Mouse (Mus musculus): Measurements from ENCODE around the gene Ddx21. TPM values are rescaled to one million over a fixed set of nuclear protein-coding genes. Genes with fewer than 3 reads are reported as not detected.

The Ddx21 gene
- total and polyA plus RNA-seq, 3 experiments = 114 to 327 (median 145) TPM

DNA sequence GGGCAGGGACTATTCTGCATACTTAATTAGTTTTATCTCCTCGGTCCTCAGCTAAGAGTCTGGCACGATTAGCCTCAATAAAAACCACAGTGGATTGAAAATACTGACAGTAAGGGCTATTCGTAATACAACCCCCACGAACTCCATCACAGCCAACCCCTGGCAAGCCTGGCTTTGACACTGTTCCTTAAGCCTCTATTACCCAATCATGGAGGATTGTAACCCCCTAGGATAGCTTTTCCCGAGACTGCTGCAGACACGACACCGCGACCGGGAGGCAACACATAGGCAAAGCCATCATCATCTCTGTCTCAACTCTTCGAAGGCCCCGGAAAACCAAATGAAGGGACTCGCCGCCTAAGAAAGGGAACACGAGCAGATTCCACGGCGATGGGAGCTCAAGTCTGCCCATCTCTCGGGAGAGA, 48.3 kb upstream of the Ddx21 start:
- H3K9ac ChIP-seq (ENCODE audit: insufficient read depth, low read depth) = peak overlapping the region; percentile 75
- peak; percentile 25 for DNase-seq (ENCODE audit: extremely low read depth)

DNA sequence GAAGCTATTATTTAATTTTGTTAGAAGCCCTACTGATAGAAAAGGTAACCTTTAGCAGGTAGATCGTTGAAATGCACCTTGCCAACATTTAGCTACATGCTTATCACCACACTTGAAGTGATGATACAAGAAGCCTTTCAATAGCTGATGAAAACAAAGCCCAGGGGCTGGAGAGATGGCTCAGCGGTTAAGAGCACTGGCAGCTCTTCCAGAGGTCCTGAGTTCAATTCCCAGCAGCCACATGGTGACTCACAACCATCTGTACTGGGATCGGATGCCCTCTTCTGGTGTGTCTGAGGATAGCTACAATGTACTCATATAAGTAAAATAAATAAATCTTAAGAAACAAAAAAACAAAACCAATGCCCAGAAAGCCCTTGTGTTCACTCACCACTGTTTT, 2.1 kb upstream of the Ddx21 start:
- dilution Hi-C loops (cut with MboI; ENCODE audit: extremely low pct_ligation_motif_present, extremely low pct_unique_long_range_greater_than_20kb, low sequenced_read_pairs) = no loop called here
- Histone ChIP-seq H3K79me2 (replicated peaks; ENCODE audit: control insufficient read depth, extremely low read depth, insufficient read depth, poor library complexity, severe bottlenecking) (peaks cover 27% of the 10 kb centered on the region), H3K4me3 (replicated peaks in 1 of 3; ENCODE audit: low read depth in 2 of 3, low read length in 2 of 3, poor library complexity in 1 of 3) (peak overlapping the region in 2 of 3 experiments; percentile 77 to 95), H3K27me3 (replicated peaks) (no peaks in the 10 kb centered on the region), H3K4me1 (ENCODE audit: control insufficient read depth in 1 of 2, insufficient read depth in 2 of 2) (peaks cover 3 to 10% of the 10 kb centered on the region in 2 experiments; a peak in 3 of 4 replicates), H3K36me3 (replicated peaks in 1 of 2; ENCODE audit: control insufficient read depth in 1 of 2, insufficient read depth in 1 of 2, low read length in 1 of 2) (peaks cover 2 to 4% of the 10 kb centered on the region in 2 experiments), H3K27ac (ENCODE audit: insufficient read depth, low read depth) (no peak overlapping the region), H3K9me3 (replicated peaks; ENCODE audit: low read length) (no peaks in the 10 kb centered on the region), H3K4me2 (ENCODE audit: insufficient read depth, low read depth, poor library complexity, severe bottlenecking) (peak overlapping the region; percentile 95; the same call in 1 of the 2 replicates), H3K9ac (ENCODE audit: insufficient read depth, low read depth) (no peak overlapping the region)
- no peak for DNase-seq (ENCODE audit: extremely low read depth)
- in situ Hi-C loops (cut with MboI; ENCODE audit: low pct_ligation_motif_present, low pct_unique_long_range_greater_than_20kb, low sequenced_read_pairs) = no loop called here
- TF ChIP-seq CTCF (conservative IDR thresholded peaks at IDR 0.05 in 1 of 2, IDR thresholded peaks at IDR 0.05 in 1 of 2; ENCODE audit: low read depth in 2 of 2, low read length in 2 of 2) (peak in 1 of 2 experiments; percentile 27; a peak in 1 of 4 replicates), JUN (IDR thresholded peaks at IDR 0.05; ENCODE audit: insufficient read depth, low read depth, low read length) (no peak)

More for the DNA sequence above, 48.3 kb upstream of the Ddx21 start:
- in situ Hi-C loops (cut with MboI; ENCODE audit: low pct_ligation_motif_present, low pct_unique_long_range_greater_than_20kb, low sequenced_read_pairs) = no loop called here
- Histone ChIP-seq H3K36me3 (replicated peaks in 1 of 2; ENCODE audit: control insufficient read depth in 1 of 2, insufficient read depth in 1 of 2, low read length in 1 of 2) (peaks cover 7 to 25% of the 10 kb centered on the region in 2 experiments), H3K27ac (ENCODE audit: insufficient read depth, low read depth) (peak overlapping the region; percentile 51), H3K4me1 (ENCODE audit: control insufficient read depth in 1 of 2, insufficient read depth in 2 of 2) (peaks cover 8 to 17% of the 10 kb centered on the region in 2 experiments), H3K27me3 (replicated peaks) (peaks cover 2% of the 10 kb centered on the region), H3K4me2 (ENCODE audit: insufficient read depth, low read depth, poor library complexity, severe bottlenecking) (peak overlapping the region; percentile 99), H3K79me2 (replicated peaks; ENCODE audit: control insufficient read depth, extremely low read depth, insufficient read depth, poor library complexity, severe bottlenecking) (peaks cover 41% of the 10 kb centered on the region), H3K9me3 (replicated peaks; ENCODE audit: low read length) (no peaks in the 10 kb centered on the region), H3K4me3 (replicated peaks in 1 of 3; ENCODE audit: low read depth in 2 of 3, low read length in 2 of 3, poor library complexity in 1 of 3) (peak overlapping the region; percentile 83 to 97 (median 96))
- TF ChIP-seq CHD2 (IDR thresholded peaks at IDR 0.05; ENCODE audit: low read length) = 0 out of 2 replicates have a peak, but pooled peaks have one; percentile 14
- no peak for TF ChIP-seq RAD21 (IDR thresholded peaks at IDR 0.05; ENCODE audit: low read depth, low read length)
- dilution Hi-C loops (cut with MboI; ENCODE audit: extremely low pct_ligation_motif_present, extremely low pct_unique_long_range_greater_than_20kb, low sequenced_read_pairs) = no loop called here

DNA sequence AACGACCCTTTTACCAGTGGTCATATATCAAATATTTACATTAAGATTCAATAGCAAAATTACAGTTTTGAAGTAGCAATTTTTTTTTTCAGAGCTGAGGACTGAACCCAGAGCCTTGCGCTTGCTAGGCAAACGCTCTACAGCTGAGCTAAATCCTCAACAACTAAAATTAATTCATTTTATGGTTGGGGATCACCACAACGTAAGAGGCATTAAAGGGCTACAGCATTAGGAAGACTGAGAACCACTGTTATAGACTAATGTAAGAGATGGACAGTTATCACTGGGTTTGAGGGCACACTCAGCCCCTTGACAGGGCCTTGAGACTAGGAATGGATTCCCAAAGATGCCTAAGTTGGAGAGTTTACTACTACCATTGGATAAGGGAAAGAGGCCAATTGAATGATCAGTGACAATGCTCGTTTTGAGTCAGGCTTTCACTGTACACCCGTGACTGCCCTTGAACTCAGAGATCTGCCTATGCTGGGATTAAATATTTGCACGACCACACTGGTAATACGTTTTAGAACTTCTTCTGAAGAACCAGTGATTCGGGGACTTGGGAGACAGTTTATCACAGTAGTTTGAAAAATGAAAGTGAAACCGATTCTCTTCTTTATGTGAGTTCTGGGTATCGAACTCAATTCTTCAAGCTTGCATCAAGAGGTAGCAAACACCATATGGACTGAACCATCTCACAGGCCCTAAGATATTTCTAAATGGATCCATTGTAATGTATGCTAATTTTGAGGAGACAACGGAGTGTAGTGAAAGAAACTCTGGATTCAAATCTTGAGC, 1.4 kb upstream of the Ddx21 start:
- Histone ChIP-seq H3K27ac (ENCODE audit: insufficient read depth, low read depth) (peak overlapping the region; percentile 86), H3K4me1 (ENCODE audit: control insufficient read depth in 1 of 2, insufficient read depth in 2 of 2) (peaks cover 3 to 12% of the 10 kb centered on the region in 2 experiments; a peak in 3 of 4 replicates), H3K9me3 (replicated peaks; ENCODE audit: low read length) (no peaks in the 10 kb centered on the region), H3K9ac (ENCODE audit: insufficient read depth, low read depth) (peak overlapping the region; percentile 25), H3K4me2 (ENCODE audit: insufficient read depth, low read depth, poor library complexity, severe bottlenecking) (peak overlapping the region; percentile 95), H3K4me3 (replicated peaks in 1 of 3; ENCODE audit: low read depth in 2 of 3, low read length in 2 of 3, poor library complexity in 1 of 3) (peak overlapping the region; percentile 71 to 95 (median 77)), H3K79me2 (replicated peaks; ENCODE audit: control insufficient read depth, extremely low read depth, insufficient read depth, poor library complexity, severe bottlenecking) (peaks cover 35% of the 10 kb centered on the region), H3K36me3 (replicated peaks in 1 of 2; ENCODE audit: control insufficient read depth in 1 of 2, insufficient read depth in 1 of 2, low read length in 1 of 2) (peaks cover 4 to 8% of the 10 kb centered on the region in 2 experiments), H3K27me3 (replicated peaks) (no peaks in the 10 kb centered on the region)
- TF ChIP-seq ELF1 (IDR thresholded peaks at IDR 0.05; ENCODE audit: low read depth, low read length) (no peak), CHD1 (IDR thresholded peaks at IDR 0.05; ENCODE audit: low read depth, low read length) (0 out of 2 replicates have a peak, but pooled peaks have one; percentile 18), BHLHE40 (IDR thresholded peaks at IDR 0.05; ENCODE audit: low read depth, low read length) (peak; percentile 26; the same call in 1 of the 2 replicates), JUN (IDR thresholded peaks at IDR 0.05; ENCODE audit: insufficient read depth, low read depth, low read length) (no peak), IRF4 (IDR thresholded peaks at IDR 0.05; ENCODE audit: low read depth, low read length) (peak; percentile 49), MAFK (IDR thresholded peaks at IDR 0.05; ENCODE audit: insufficient replicate concordance, low read length) (no peak), MYC (IDR thresholded peaks at IDR 0.05; ENCODE audit: low read depth, low read length) (no peak; the same call in 1 of the 2 replicates)
- dilution Hi-C loops (cut with MboI; ENCODE audit: extremely low pct_ligation_motif_present, extremely low pct_unique_long_range_greater_than_20kb, low sequenced_read_pairs) = no loop called here
- peak; percentile 45 for DNase-seq (ENCODE audit: extremely low read depth)
- in situ Hi-C loops (cut with MboI; ENCODE audit: low pct_ligation_motif_present, low pct_unique_long_range_greater_than_20kb, low sequenced_read_pairs) = no loop called here
